9 mouse cellular contexts compared by ENCODE assay signal in the genomic region with DNA sequence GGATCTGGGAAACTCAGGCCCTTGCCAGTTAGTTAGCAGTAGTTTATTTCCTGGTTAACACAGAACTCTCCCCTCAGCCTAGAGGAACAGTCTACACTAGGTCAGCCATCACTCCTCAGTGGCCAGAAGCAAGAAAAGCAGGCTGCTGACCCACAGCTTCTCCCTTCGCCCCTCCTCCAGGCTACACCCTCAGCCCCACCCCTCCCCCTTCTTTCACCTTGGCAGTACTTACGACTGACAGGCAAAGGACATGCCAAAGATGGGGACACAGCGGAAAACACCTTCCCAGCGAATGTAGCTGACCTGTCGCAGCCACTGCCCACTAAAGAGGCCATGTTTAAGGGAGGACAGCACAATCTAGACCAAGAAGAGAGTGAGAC. TPM values are rescaled to one million over a fixed set of nuclear protein-coding genes. Genes with fewer than 3 reads are reported as not detected.
DNase-seq lines count a peak whose midpoint lies in the region; ATAC-seq and TF ChIP-seq lines count a peak whose summit lies in the region.
"Had no signal": no experiment of that assay in that cellular context is flagged by ENCODE, and none has a peak within 500 bp of the region (broad histone marks: within the 10 kb centered on the region; RNA-seq: fewer than 3 reads in every experiment).

No protein-coding gene starts in this region.

- DNase-seq in heart, adult 8-10 months (ENCODE audit: low spot score): no peak
- DNase-seq in G1E (ENCODE audit: low spot score): no peak

- WGBS in heart, embryonic 11.5 days (ENCODE audit: insufficient replicate concordance): 17% methylated on average over 5 of the region's 5 CpGs
- WGBS in heart, embryonic 12.5 days: 23% methylated on average over 5 of the region's 5 CpGs
- WGBS in liver, embryonic 15.5 days (ENCODE audit: insufficient replicate concordance): 51% methylated on average over 5 of the region's 5 CpGs

- no peaks in the 10 kb centered on the region for H3K9me3 ChIP-seq in heart, embryonic 11.5 days (replicated peaks; ENCODE audit: control insufficient read depth, low read length)
- H3K9me3 ChIP-seq in G1E (replicated peaks): no peaks in the 10 kb centered on the region
- H3K9me3 ChIP-seq in heart, embryonic 12.5 days (replicated peaks): no peaks in the 10 kb centered on the region
- no peaks in the 10 kb centered on the region for H3K9me3 ChIP-seq in liver, embryonic 15.5 days (replicated peaks)
- H3K9me3 ChIP-seq: embryonic facial prominence, embryonic 13.5 days had no signal

- no peaks in the 10 kb centered on the region for H3K27me3 ChIP-seq in heart, embryonic 11.5 days (ENCODE audit: control insufficient read depth, insufficient read depth, low read length)
- H3K27me3 ChIP-seq in G1E (ENCODE audit: insufficient read depth, low read length): no peaks in the 10 kb centered on the region
- no peaks in the 10 kb centered on the region for H3K27me3 ChIP-seq in heart, embryonic 12.5 days (replicated peaks)
- H3K27me3 ChIP-seq in liver, embryonic 15.5 days: no peaks in the 10 kb centered on the region
- H3K27me3 ChIP-seq: embryonic facial prominence, embryonic 13.5 days had no signal

- TF ChIP-seq CTCF in G1E (IDR thresholded peaks at IDR 0.05; ENCODE audit: low read depth, low read length): no peak

- peak overlapping the region; percentile 45 for H3K4me2 ChIP-seq in heart, embryonic 11.5 days
- peak overlapping the region; percentile 47 for H3K4me2 ChIP-seq in heart, embryonic 12.5 days
- peak overlapping the region; percentile 49 for H3K4me2 ChIP-seq in liver, embryonic 15.5 days
- H3K4me2 ChIP-seq: embryonic facial prominence, embryonic 13.5 days had no signal

- H3K4me1 ChIP-seq in heart, embryonic 11.5 days (ENCODE audit: control insufficient read depth, insufficient read depth, low read length): peaks cover 68% of the 10 kb centered on the region
- H3K4me1 ChIP-seq in G1E (ENCODE audit: insufficient read depth, low read depth, low read length): peaks cover 75% of the 10 kb centered on the region
- peaks cover 76% of the 10 kb centered on the region for H3K4me1 ChIP-seq in heart, embryonic 12.5 days (replicated peaks)
- peaks cover 68% of the 10 kb centered on the region for H3K4me1 ChIP-seq in liver, embryonic 15.5 days (replicated peaks)

- H3K4me3 ChIP-seq in heart, embryonic 11.5 days (ENCODE audit: low read depth, low read length): no peak overlapping the region
- H3K4me3 ChIP-seq in G1E (ENCODE audit: low read depth, low read length): peak overlapping the region; percentile 65; the same call in 1 of the 2 replicates
- no peak overlapping the region for H3K4me3 ChIP-seq in heart, embryonic 12.5 days
- no peak overlapping the region for H3K4me3 ChIP-seq in liver, embryonic 15.5 days (replicated peaks)
- H3K4me3 ChIP-seq: embryonic facial prominence, embryonic 13.5 days had no signal

- H3K27ac ChIP-seq in heart, embryonic 11.5 days (ENCODE audit: low read depth, low read length): peak overlapping the region; percentile 84
- peak overlapping the region; percentile 87 for H3K27ac ChIP-seq in heart, embryonic 12.5 days (ENCODE audit: poor library complexity, severe bottlenecking)
- peak overlapping the region; percentile 77 for H3K27ac ChIP-seq in liver, embryonic 15.5 days (replicated peaks)
- H3K27ac ChIP-seq: embryonic facial prominence, embryonic 13.5 days; macrophage had no signal

- ATAC-seq in heart, embryonic 11.5 days (replicated peaks; ENCODE audit: insufficient number of reproducible peaks, low FRiP score, low TSS enrichment): no peak
- ATAC-seq in G1E (ENCODE audit: extremely low read depth, insufficient number of reproducible peaks, low FRiP score, poor library complexity, severe bottlenecking): no peak
- ATAC-seq in heart, embryonic 12.5 days (ENCODE audit: insufficient number of reproducible peaks, low FRiP score): no peak
- ATAC-seq in liver, embryonic 15.5 days (ENCODE audit: insufficient read depth): no peak
- ATAC-seq in activated CD4-positive, CD25-positive, alpha-beta regulatory T cell, adult 4 months: no peak
- no peak for ATAC-seq in granulocyte monocyte progenitor cell, adult 5-6 weeks (replicated peaks; ENCODE audit: poor library complexity, severe bottlenecking)

- H3K36me3 ChIP-seq in heart, embryonic 11.5 days (ENCODE audit: control insufficient read depth, insufficient read depth, low read length): peaks cover 12% of the 10 kb centered on the region
- peaks cover 96% of the 10 kb centered on the region for H3K36me3 ChIP-seq in G1E (replicated peaks)
- peaks cover 23% of the 10 kb centered on the region for H3K36me3 ChIP-seq in heart, embryonic 12.5 days
- H3K36me3 ChIP-seq in liver, embryonic 15.5 days (replicated peaks): peaks cover 50% of the 10 kb centered on the region

- peak overlapping the region; percentile 59 for H3K9ac ChIP-seq in heart, embryonic 11.5 days (ENCODE audit: low read depth, low read length)
- H3K9ac ChIP-seq in heart, embryonic 12.5 days: peak overlapping the region; percentile 55
- H3K9ac ChIP-seq in liver, embryonic 15.5 days: no peak overlapping the region

RNA-seq across cellular contexts. Expression of a gene that starts 13.5 kb away (rescaled TPM):
- polyA plus RNA-seq in heart, embryonic 11.5 days (2014; fragmentation: Nextera tagmentation; extraction: Ambion mirVana): 57.5 and 72.0 TPM in 2 replicates
- total RNA-seq in heart, adult 8-10 months (2022): 100 to 1,000 TPM in 1 of 4 experiments, 10 to 100 TPM in 3; 88.9 to 104 (median 91.6) TPM
- total RNA-seq in G1E (2014; fragmentation: Nextera tagmentation): 47.0 and 52.8 TPM in 2 replicates
- total RNA-seq in G1E (2017): 65.4 and 69.5 TPM in 2 replicates
- 92.4 and 92.6 TPM in 2 replicates for polyA plus RNA-seq in G1E (2012)
- 114 and 117 TPM in 2 replicates for polyA plus RNA-seq in heart, embryonic 12.5 days (2016; fragmentation: Nextera tagmentation; extraction: Ambion mirVana)
- 34.0 and 38.8 TPM in 2 replicates for polyA plus RNA-seq in liver, embryonic 15.5 days (2015; fragmentation: Nextera tagmentation; extraction: Ambion mirVana)
- 10 to 100 TPM; 30.8 to 54.7 TPM for polyA plus RNA-seq in activated CD4-positive, CD25-positive, alpha-beta regulatory T cell, adult 4 months (2017; shearing (Covaris generic))
- 58.8 and 62.4 TPM in 2 replicates for total RNA-seq in granulocyte monocyte progenitor cell, adult 5-6 weeks (2014; fragmentation: Nextera tagmentation)
- total RNA-seq in granulocyte monocyte progenitor cell, adult 5-6 weeks (2017): 43.5 and 51.5 TPM in 2 replicates

RNA-seq across cellular contexts. Expression of a gene that starts 38.9 kb away (rescaled TPM):
- polyA plus RNA-seq in heart, embryonic 11.5 days (2014; fragmentation: Nextera tagmentation; extraction: Ambion mirVana): 83.2 and 83.4 TPM in 2 replicates
- total RNA-seq in heart, adult 8-10 months (2022): 100 to 1,000 TPM in 1 of 4 experiments, 10 to 100 TPM in 3; 68.5 to 103 (median 82.8) TPM
- total RNA-seq in G1E (2014; fragmentation: Nextera tagmentation): 10.4 and 11.1 TPM in 2 replicates
- 15.1 and 20.3 TPM in 2 replicates for total RNA-seq in G1E (2017)
- 60.0 and 78.2 TPM in 2 replicates for polyA plus RNA-seq in G1E (2012)
- polyA plus RNA-seq in heart, embryonic 12.5 days (2016; fragmentation: Nextera tagmentation; extraction: Ambion mirVana): 73.9 and 79.2 TPM in 2 replicates
- polyA plus RNA-seq in liver, embryonic 15.5 days (2015; fragmentation: Nextera tagmentation; extraction: Ambion mirVana): 38.9 and 42.8 TPM in 2 replicates
- polyA plus RNA-seq in activated CD4-positive, CD25-positive, alpha-beta regulatory T cell, adult 4 months (2017; shearing (Covaris generic)): 10 to 100 TPM; 85.8 to 94.6 TPM
- 37.0 and 64.8 TPM in 2 replicates for total RNA-seq in granulocyte monocyte progenitor cell, adult 5-6 weeks (2014; fragmentation: Nextera tagmentation)
- total RNA-seq in granulocyte monocyte progenitor cell, adult 5-6 weeks (2017): 30.2 and 31.6 TPM in 2 replicates

RNA-seq across cellular contexts. Expression of a gene that starts 39.1 kb away (rescaled TPM):
- polyA plus RNA-seq in heart, embryonic 11.5 days (2014; fragmentation: Nextera tagmentation; extraction: Ambion mirVana): 14.6 and 18.9 TPM in 2 replicates
- 1 to 10 TPM; 4.8 to 7.0 (median 6.9) TPM for total RNA-seq in heart, adult 8-10 months (2022)
- total RNA-seq in G1E (2014; fragmentation: Nextera tagmentation): 13.1 and 14.2 TPM in 2 replicates
- total RNA-seq in G1E (2017): 12.1 and 15.7 TPM in 2 replicates
- 24.2 and 24.3 TPM in 2 replicates for polyA plus RNA-seq in G1E (2012)
- 15.5 and 16.8 TPM in 2 replicates for polyA plus RNA-seq in heart, embryonic 12.5 days (2016; fragmentation: Nextera tagmentation; extraction: Ambion mirVana)
- polyA plus RNA-seq in liver, embryonic 15.5 days (2015; fragmentation: Nextera tagmentation; extraction: Ambion mirVana): 6.0 and 7.6 TPM in 2 replicates
- 10 to 100 TPM in 1 of 2 experiments, 1 to 10 TPM in 1; 7.3 to 10.4 TPM for polyA plus RNA-seq in activated CD4-positive, CD25-positive, alpha-beta regulatory T cell, adult 4 months (2017; shearing (Covaris generic))
- total RNA-seq in granulocyte monocyte progenitor cell, adult 5-6 weeks (2014; fragmentation: Nextera tagmentation): 15.3 and 22.2 TPM in 2 replicates
- 7.5 and 9.3 TPM in 2 replicates for total RNA-seq in granulocyte monocyte progenitor cell, adult 5-6 weeks (2017)

RNA-seq across cellular contexts. Expression of a gene that starts 51.0 kb away (rescaled TPM):
- 15.1 and 16.0 TPM in 2 replicates for polyA plus RNA-seq in heart, embryonic 11.5 days (2014; fragmentation: Nextera tagmentation; extraction: Ambion mirVana)
- total RNA-seq in heart, adult 8-10 months (2022): 10 to 100 TPM in 3 of 4 experiments, 1 to 10 TPM in 1; 8.9 to 16.0 (median 11.7) TPM
- 6.1 and 10.4 TPM in 2 replicates for total RNA-seq in G1E (2014; fragmentation: Nextera tagmentation)
- 7.9 and 8.8 TPM in 2 replicates for total RNA-seq in G1E (2017)
- 26.2 and 30.1 TPM in 2 replicates for polyA plus RNA-seq in G1E (2012)
- polyA plus RNA-seq in heart, embryonic 12.5 days (2016; fragmentation: Nextera tagmentation; extraction: Ambion mirVana): 18.7 and 19.2 TPM in 2 replicates
- 4.2 and 4.6 TPM in 2 replicates for polyA plus RNA-seq in liver, embryonic 15.5 days (2015; fragmentation: Nextera tagmentation; extraction: Ambion mirVana)
- 1 to 10 TPM; 1.2 to 1.5 TPM for polyA plus RNA-seq in activated CD4-positive, CD25-positive, alpha-beta regulatory T cell, adult 4 months (2017; shearing (Covaris generic))
- total RNA-seq in granulocyte monocyte progenitor cell, adult 5-6 weeks (2014; fragmentation: Nextera tagmentation): 8.3 and 14.9 TPM in 2 replicates
- total RNA-seq in granulocyte monocyte progenitor cell, adult 5-6 weeks (2017): 11.3 and 23.8 TPM in 2 replicates
